Mouse (Mus musculus) midbrain, embryonic 11.5 days (tissue): ENCODE data around the gene Gsto1. TPM values are rescaled to one million over a fixed set of nuclear protein-coding genes. Genes with fewer than 3 reads are reported as not detected.
A peak's percentile ranks its signal among the peaks of the same experiment; 100 is the strongest.

Experiments used
- ATAC-seq: fragments of 200-750 bp; cut with Nextera tagmentation; 2 replicates; pipeline ENCODE4 v1.8.0; 2017; ENCODE audit warnings: moderate TSS enrichment, moderate library complexity; ENCODE audit not compliant: low FRiP score
- DNase-seq: peaks from one replicate; pipeline ENCODE4 v3.0.0; 2015; ENCODE audit warnings: low spot score; ENCODE audit errors: missing footprints
- H3K27ac ChIP-seq: fragments of 300-500 bp; sonication (generic); 2 replicates; pipeline ENCODE4 v1.5.1; 2014; ENCODE audit warnings: low read depth, low read length
- H3K27me3 ChIP-seq: fragments of 300-500 bp; sonication (generic); 2 replicates; pipeline ENCODE4 v1.6.1; 2014; ENCODE audit warnings: mild to moderate bottlenecking, low read length, moderate library complexity, mixed read lengths; ENCODE audit not compliant: control insufficient read depth, insufficient read depth
- H3K36me3 ChIP-seq: fragments of 300-500 bp; sonication (generic); 2 replicates; pipeline ENCODE4 v1.6.1; 2014; ENCODE audit warnings: mild to moderate bottlenecking, low read length, moderate library complexity, mixed read lengths; ENCODE audit not compliant: control insufficient read depth, insufficient read depth
- H3K4me1 ChIP-seq: fragments of 300-500 bp; sonication (generic); 2 replicates; pipeline ENCODE4 v1.6.1; 2014; ENCODE audit warnings: low read length; ENCODE audit not compliant: control insufficient read depth, insufficient read depth
- H3K4me2 ChIP-seq: fragments of 300-500 bp; sonication (generic); 2 replicates; pipeline ENCODE4 v1.6.1; 2014; ENCODE audit warnings: mild to moderate bottlenecking, moderate library complexity
- H3K4me3 ChIP-seq: fragments of 300-500 bp; sonication (generic); 2 replicates; pipeline ENCODE4 v1.5.1; 2014; ENCODE audit warnings: low read depth, low read length
- H3K9ac ChIP-seq: fragments of 300-500 bp; sonication (generic); 2 replicates; pipeline ENCODE4 v1.6.1; 2014; ENCODE audit warnings: low read length
- H3K9me3 ChIP-seq: fragments of 300-500 bp; sonication (generic); 2 replicates; pipeline ENCODE4 v1.6.1; 2016; ENCODE audit warnings: low read length; ENCODE audit not compliant: control insufficient read depth
- WGBS: fragments of 180-500 bp; shearing (Covaris S2); extraction: QIAGEN DNeasy Blood & Tissue Kit; methylation state at CpG from one replicate; pipeline ENCODE4 v1.1.7; 2014; 5-methylcytosine and 5-hydroxymethylcytosine counted together
- polyA plus RNA-seq: library from polyadenylated mRNA; unstranded; fragments of >200 nt; fragmentation: Nextera tagmentation; extraction: Ambion mirVana; gene quantifications from 2 replicates; pipeline ENCODE4 v1.2.1, GENCODE M21; 2014

The Gsto1 gene
- polyA plus RNA-seq, 1 experiment from 2014 or later = 78.9 TPM

DNA sequence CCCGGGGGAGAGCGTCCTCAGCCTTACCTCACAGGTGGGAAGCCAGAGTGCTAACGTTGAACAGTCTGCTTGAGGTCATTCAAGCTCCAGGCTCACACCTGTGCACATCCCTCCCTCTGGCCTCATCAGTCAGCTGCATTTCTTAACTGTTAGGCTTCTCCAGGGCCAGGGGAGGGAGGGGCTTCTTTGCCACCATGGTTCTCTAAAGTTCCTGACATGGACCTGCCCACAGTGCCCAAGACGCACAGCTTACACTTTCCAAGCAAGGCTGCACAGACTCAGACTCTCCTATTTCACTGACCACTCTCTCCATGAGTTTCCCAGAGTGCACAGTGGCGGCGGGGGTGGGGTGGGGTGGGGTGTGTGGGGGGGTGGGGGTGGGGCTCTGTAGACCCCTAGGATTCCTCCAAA lies 54.2 kb downstream of the Gsto1 start:
- Histone ChIP-seq H3K27ac (peak overlapping the region; percentile 87), H3K4me3 (no peak overlapping the region), H3K4me2 (peak overlapping the region; percentile 50), H3K9me3 (no peaks in the 10 kb centered on the region), H3K9ac (peak overlapping the region; percentile 63), H3K27me3 (no peaks in the 10 kb centered on the region), H3K4me1 (peaks cover 14% of the 10 kb centered on the region), H3K36me3 (no peaks in the 10 kb centered on the region)
- DNase-seq (peak; percentile 86), ATAC-seq (peak; percentile 63)
- WGBS = 18% methylated on average over 6 of the region's 6 CpGs

- Histone ChIP-seq H3K4me3 (peak overlapping the region; percentile 17), H3K27ac (peak overlapping the region; percentile 87), H3K4me1 (peaks cover 14% of the 10 kb centered on the region), H3K9me3 (no peaks in the 10 kb centered on the region), H3K27me3 (no peaks in the 10 kb centered on the region), H3K9ac (peak overlapping the region; percentile 63), H3K36me3 (no peaks in the 10 kb centered on the region), H3K4me2 (peak overlapping the region; percentile 50)
- 2% methylated on average over 10 of the region's 10 CpGs for whole genome bisulfite sequencing
- peak; percentile 96 for DNase-seq
- ATAC-seq = peak; percentile 89
These were observed 54.8 kb downstream of the Gsto1 start for GRCm38 (mm10) chr19:47909387-47910116.

GRCm38 (mm10) chr19:47910117-47910618 lies 55.4 kb downstream of the Gsto1 start:
- Histone ChIP-seq H3K9me3 (no peaks in the 10 kb centered on the region), H3K27me3 (no peaks in the 10 kb centered on the region), H3K4me2 (peak overlapping the region; percentile 50), H3K9ac (peak overlapping the region; percentile 63), H3K4me3 (0 out of 2 replicates have a peak overlapping the region, but pooled peaks have one; percentile 17), H3K27ac (peak overlapping the region; percentile 87), H3K4me1 (peaks cover 14% of the 10 kb centered on the region), H3K36me3 (no peaks in the 10 kb centered on the region)
- peak; percentile 89 for DNase-seq
- 33% methylated on average over 4 of the region's 4 CpGs for WGBS
- peak; percentile 13; the same call in 1 of the 2 replicates for ATAC-seq

GRCm38 (mm10) chr19:47910751-47911150 lies 56.0 kb downstream of the Gsto1 start:
- H3K9ac ChIP-seq = peak overlapping the region; percentile 63; the same call in 1 of the 2 replicates
- H3K9me3 ChIP-seq = no peaks in the 10 kb centered on the region
- H3K36me3 ChIP-seq = no peaks in the 10 kb centered on the region
- no peaks in the 10 kb centered on the region for H3K27me3 ChIP-seq
- peak overlapping the region; percentile 87; the same call in 1 of the 2 replicates for H3K27ac ChIP-seq
- H3K4me2 ChIP-seq = no peak overlapping the region
- ATAC-seq = no peak
- 89% methylated on average over 4 of the region's 4 CpGs for WGBS
- peaks cover 14% of the 10 kb centered on the region for H3K4me1 ChIP-seq
- no peak overlapping the region for H3K4me3 ChIP-seq
- DNase-seq = peak; percentile 79

GRCm38 (mm10) chr19:47913344-47913743 lies 58.6 kb downstream of the Gsto1 start:
- peaks cover 30% of the 10 kb centered on the region for H3K4me1 ChIP-seq
- no peak overlapping the region for H3K27ac ChIP-seq
- H3K9me3 ChIP-seq = no peaks in the 10 kb centered on the region
- H3K4me3 ChIP-seq = no peak overlapping the region
- H3K27me3 ChIP-seq = no peaks in the 10 kb centered on the region
- 89% methylated on average over 7 of the region's 7 CpGs for WGBS
- H3K36me3 ChIP-seq = no peaks in the 10 kb centered on the region
- peak; percentile 51 for DNase-seq
- H3K4me2 ChIP-seq = no peak overlapping the region
- ATAC-seq = no peak
- no peak overlapping the region for H3K9ac ChIP-seq

DNA sequence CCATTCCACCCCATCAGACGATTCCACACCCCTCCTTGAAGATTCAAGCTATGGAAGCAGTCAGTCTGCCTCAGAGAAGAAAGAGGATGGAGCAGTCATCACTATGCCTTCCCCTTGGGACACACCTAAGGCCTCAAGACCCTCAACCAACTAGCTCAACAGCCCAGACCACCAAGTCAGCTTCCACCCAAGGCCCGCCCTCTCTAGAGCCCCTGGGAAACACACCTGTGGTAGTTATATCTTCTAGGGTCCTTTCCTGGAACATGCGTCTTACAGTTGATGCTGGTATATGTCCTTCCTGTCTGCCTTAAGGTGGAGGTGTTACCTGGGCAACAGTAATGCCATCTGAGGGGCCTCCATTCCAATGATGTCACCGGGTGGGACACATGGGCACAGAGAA lies 59.4 kb downstream of the Gsto1 start:
- no peaks in the 10 kb centered on the region for H3K27me3 ChIP-seq
- ATAC-seq (no peak), DNase-seq (peak; percentile 65)
- H3K4me3 ChIP-seq = no peak overlapping the region
- H3K4me1 ChIP-seq = peaks cover 22% of the 10 kb centered on the region
- H3K27ac ChIP-seq = no peak overlapping the region
- no peak overlapping the region for H3K4me2 ChIP-seq
- no peaks in the 10 kb centered on the region for H3K9me3 ChIP-seq
- WGBS = 94% methylated on average over 4 of the region's 4 CpGs
- no peak overlapping the region for H3K9ac ChIP-seq
- H3K36me3 ChIP-seq = no peaks in the 10 kb centered on the region

Other genes with a start within 250 kb of the Gsto1 start
- 0.25 and 0.52 TPM in 2 replicates for gene Col17a1, start 162.9 kb upstream of the Gsto1 start, polyA plus RNA-seq
- 330 and 344 TPM in 2 replicates for gene Sfr1, start 123.3 kb upstream of the Gsto1 start, polyA plus RNA-seq
- 1.4 and 1.8 TPM in 2 replicates for gene Gsto2, start 10.6 kb downstream of the Gsto1 start, polyA plus RNA-seq
- gene Cfap43, start 64.3 kb downstream of the Gsto1 start, polyA plus RNA-seq = 0.05 and 0.07 TPM in 2 replicates
- 11.8 and 13.2 TPM in 2 replicates for gene Itprip, start 64.3 kb downstream of the Gsto1 start, polyA plus RNA-seq
- gene Cfap58, start 82.7 kb downstream of the Gsto1 start, polyA plus RNA-seq = 0.14 and 0.20 TPM in 2 replicates